ENCODE assay signal across 11 mouse cellular contexts in the genomic region with DNA sequence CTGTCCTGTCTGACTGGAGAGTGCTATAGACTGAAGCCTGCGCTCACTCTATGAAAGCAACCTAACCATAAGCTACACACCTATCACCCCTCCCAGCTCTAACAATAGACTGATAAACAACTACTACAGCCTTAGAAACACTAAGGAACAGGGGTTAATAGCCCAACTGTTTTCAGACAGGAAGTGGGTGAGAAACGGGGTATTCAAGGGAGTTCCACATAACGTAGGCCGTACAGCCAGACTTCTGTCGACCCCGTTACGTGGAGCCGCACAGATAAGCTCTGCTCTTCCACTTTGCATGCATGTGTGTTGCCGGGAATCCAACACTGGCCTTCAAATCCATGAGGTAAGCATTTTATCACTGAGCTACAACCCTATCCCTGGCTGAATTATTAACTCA. TPM values are rescaled to one million over a fixed set of nuclear protein-coding genes. Genes with fewer than 3 reads are reported as not detected.
DNase-seq lines count a peak whose midpoint lies in the region; ATAC-seq and TF ChIP-seq lines count a peak whose summit lies in the region.
"Had no signal": no experiment of that assay in that cellular context is flagged by ENCODE, and none has a peak within 500 bp of the region (broad histone marks: within the 10 kb centered on the region; RNA-seq: fewer than 3 reads in every experiment).

No protein-coding gene starts in this region.

- TF ChIP-seq CTCF in MEL (IDR thresholded peaks at IDR 0.05 in 2 of 3, conservative IDR thresholded peaks at IDR 0.05 in 1 of 3; ENCODE audit: control insufficient read depth in 1 of 3, insufficient read depth in 1 of 3, low read depth in 2 of 3, low read length in 3 of 3, poor library complexity in 1 of 3, severe bottlenecking in 1 of 3): no peak
- TF ChIP-seq CTCF in intestine, postnatal 0 days (IDR thresholded peaks at IDR 0.05; ENCODE audit: low read depth): no peak

- no peak for DNase-seq in liver, embryonic 11.5 days (ENCODE audit: low spot score)
- DNase-seq in liver (no peak), MEL (ENCODE audit: low read depth, low spot score) (peak; percentile 46)
- no peak for DNase-seq in right cerebral cortex, postnatal 25 days
- no peak for DNase-seq in cerebellum, postnatal 14 days
- DNase-seq: embryo, embryonic 11 days; kidney, postnatal 25 days; lung, postnatal 36 days had no signal

- H3K79me2 ChIP-seq in MEL (ENCODE audit: control insufficient read depth, insufficient read depth, low read length, poor library complexity): peaks cover 7% of the 10 kb centered on the region; the same call in 1 of the 2 replicates

- peaks cover 54% of the 10 kb centered on the region for H3K4me1 ChIP-seq in liver, embryonic 11.5 days (replicated peaks; ENCODE audit: control insufficient read depth, insufficient read depth, low read length)
- peaks cover 6 to 32% of the 10 kb centered on the region in 2 experiments for H3K4me1 ChIP-seq in MEL (ENCODE audit: control insufficient read depth in 1 of 2, insufficient read depth in 2 of 2, low read length in 2 of 2)
- peaks cover 15% of the 10 kb centered on the region for H3K4me1 ChIP-seq in intestine, postnatal 0 days (replicated peaks; ENCODE audit: control insufficient read depth, insufficient read depth, low read length)

- no peak overlapping the region for H3K27ac ChIP-seq in liver, embryonic 11.5 days (ENCODE audit: low read depth, low read length)
- no peak overlapping the region for H3K27ac ChIP-seq in MEL (ENCODE audit: control insufficient read depth, low read depth, low read length)
- H3K27ac ChIP-seq in intestine, postnatal 0 days (ENCODE audit: low read depth, low read length): peak overlapping the region; percentile 81; the same call in 1 of the 2 replicates
- H3K27ac ChIP-seq: limb, embryonic 10.5 days had no signal

- TF ChIP-seq EP300 in MEL (IDR thresholded peaks at IDR 0.05; ENCODE audit: low read depth in 1 of 2, low read length in 2 of 2): no peak

- WGBS in liver, embryonic 11.5 days: 42% methylated on average over 9 of the region's 9 CpGs
- WGBS in intestine, postnatal 0 days: 31% methylated on average over 9 of the region's 9 CpGs

- ATAC-seq in liver, embryonic 11.5 days (replicated peaks; ENCODE audit: low FRiP score): 0 out of 2 replicates have a peak, but pooled peaks have one; percentile 12
- peak; percentile 56 for ATAC-seq in CD4-positive, CD25-positive, alpha-beta regulatory T cell, adult 4 months
- no peak for ATAC-seq in intestine, postnatal 0 days

- TF ChIP-seq RAD21 in MEL (IDR thresholded peaks at IDR 0.05; ENCODE audit: low read depth, low read length): no peak

- H3K9me3 ChIP-seq in liver, embryonic 11.5 days (ENCODE audit: control insufficient read depth, low read length): no peaks in the 10 kb centered on the region
- no peaks in the 10 kb centered on the region for H3K9me3 ChIP-seq in MEL (replicated peaks; ENCODE audit: insufficient read depth, low read length)
- H3K9me3 ChIP-seq in intestine, postnatal 0 days (ENCODE audit: control insufficient read depth): no peaks in the 10 kb centered on the region
- H3K9me3 ChIP-seq: limb, embryonic 10.5 days had no signal

- peak overlapping the region; percentile 22; the same call in 1 of the 2 replicates for H3K4me2 ChIP-seq in liver, embryonic 11.5 days
- 0 out of 2 replicates have a peak overlapping the region, but pooled peaks have one; percentile 4 for H3K4me2 ChIP-seq in intestine, postnatal 0 days (replicated peaks; ENCODE audit: low read depth)

- H3K9ac ChIP-seq in liver, embryonic 11.5 days (ENCODE audit: low read depth, low read length): no peak overlapping the region
- H3K9ac ChIP-seq in MEL (ENCODE audit: control insufficient read depth, low read depth, low read length, poor library complexity, severe bottlenecking): no peak overlapping the region
- no peak overlapping the region for H3K9ac ChIP-seq in intestine, postnatal 0 days (ENCODE audit: low read depth, low read length)

- no peaks in the 10 kb centered on the region for H3K27me3 ChIP-seq in liver, embryonic 11.5 days (replicated peaks; ENCODE audit: control insufficient read depth, insufficient read depth, low read length)
- H3K27me3 ChIP-seq in MEL (ENCODE audit: control insufficient read depth in 1 of 2, insufficient read depth in 2 of 2, low read length in 2 of 2): no peaks in the 10 kb centered on the region
- H3K27me3 ChIP-seq in intestine, postnatal 0 days (replicated peaks; ENCODE audit: control insufficient read depth, insufficient read depth, low read length): no peaks in the 10 kb centered on the region

- no peaks in the 10 kb centered on the region for H3K36me3 ChIP-seq in liver, embryonic 11.5 days (ENCODE audit: control insufficient read depth, insufficient read depth, low read length)
- H3K36me3 ChIP-seq in MEL (ENCODE audit: control insufficient read depth in 1 of 2, insufficient read depth in 2 of 2, low read length in 2 of 2): peaks cover 0 to 18% of the 10 kb centered on the region in 2 experiments; a peak in 2 of 4 replicates
- H3K36me3 ChIP-seq in intestine, postnatal 0 days (ENCODE audit: control insufficient read depth, insufficient read depth): no peaks in the 10 kb centered on the region
- H3K36me3 ChIP-seq: limb, embryonic 10.5 days had no signal

- TF ChIP-seq POLR2A in MEL (IDR thresholded peaks at IDR 0.05; ENCODE audit: control insufficient read depth in 1 of 2, insufficient read depth in 1 of 2, low read depth in 1 of 2, low read length in 2 of 2, poor library complexity in 1 of 2): no peak

- H3K4me3 ChIP-seq in liver, embryonic 11.5 days (ENCODE audit: low read depth, low read length): no peak overlapping the region
- no peak overlapping the region for H3K4me3 ChIP-seq in MEL (ENCODE audit: control insufficient read depth in 1 of 2, insufficient read depth in 1 of 2, low read depth in 2 of 2, low read length in 2 of 2)
- H3K4me3 ChIP-seq in intestine, postnatal 0 days (ENCODE audit: low read depth, low read length): no peak overlapping the region
- H3K4me3 ChIP-seq: limb, embryonic 10.5 days had no signal

TF ChIP-seq in MEL, 35 proteins besides CTCF, POLR2A, EP300 and RAD21:
- TF ChIP-seq RCOR1 (IDR thresholded peaks at IDR 0.05; ENCODE audit: low read depth, low read length) (no peak), MAX (IDR thresholded peaks at IDR 0.05; ENCODE audit: low read length) (no peak), SMC3 (IDR thresholded peaks at IDR 0.05; ENCODE audit: low read depth, low read length) (no peak), ELF1 (IDR thresholded peaks at IDR 0.05; ENCODE audit: low read depth, low read length) (no peak), GATA1 (IDR thresholded peaks at IDR 0.05; ENCODE audit: low read depth, low read length) (no peak), NRF1 (IDR thresholded peaks at IDR 0.05; ENCODE audit: insufficient read depth, low read depth, low read length, poor library complexity, severe bottlenecking) (no peak), CHD1 (IDR thresholded peaks at IDR 0.05; ENCODE audit: low read depth, low read length) (no peak), ZMIZ1 (IDR thresholded peaks at IDR 0.05; ENCODE audit: low read depth, low read length) (no peak), NELFE (IDR thresholded peaks at IDR 0.05; ENCODE audit: low read depth, low read length) (no peak), HCFC1 (IDR thresholded peaks at IDR 0.05; ENCODE audit: low read depth, low read length) (0 out of 2 replicates have a peak, but pooled peaks have one; percentile 29), E2F4 (IDR thresholded peaks at IDR 0.05; ENCODE audit: borderline replicate concordance, low read depth, low read length) (no peak), POLR2AphosphoS2 (IDR thresholded peaks at IDR 0.05; ENCODE audit: low read length) (no peak), GABPA (IDR thresholded peaks at IDR 0.05; ENCODE audit: low read depth, low read length) (no peak), ZC3H11A (IDR thresholded peaks at IDR 0.05; ENCODE audit: low read depth, low read length) (no peak), SIN3A (IDR thresholded peaks at IDR 0.05; ENCODE audit: low read length) (peak; percentile 8; the same call in 1 of the 2 replicates), ZNF384 (IDR thresholded peaks at IDR 0.05; ENCODE audit: low read depth, low read length) (no peak), MYC (IDR thresholded peaks at IDR 0.05; ENCODE audit: low read depth, low read length) (0 out of 2 replicates have a peak, but pooled peaks have one; percentile 33), KAT2A (conservative IDR thresholded peaks at IDR 0.05; ENCODE audit: low read depth, low read length) (no peak), ETS1 (IDR thresholded peaks at IDR 0.05; ENCODE audit: low read depth, low read length) (0 out of 2 replicates have a peak, but pooled peaks have one; percentile 22), TCF12 (IDR thresholded peaks at IDR 0.05; ENCODE audit: low read depth, low read length) (no peak)

RNA-seq across cellular contexts. Expression of gene Ccdc88c, which starts 21.4 kb away (rescaled TPM):
- 11.8 and 13.3 TPM in 2 replicates for polyA plus RNA-seq in liver, embryonic 11.5 days (2014; fragmentation: Nextera tagmentation; extraction: Ambion mirVana)
- polyA plus RNA-seq in CD4-positive, CD25-positive, alpha-beta regulatory T cell, adult 4 months (2017; shearing (Covaris generic)): 100 to 1,000 TPM in 1 of 2 experiments, 10 to 100 TPM in 1; 89.5 to 106 TPM
- total RNA-seq in MEL (2012; rRNA removed): 8.5 and 8.7 TPM in 2 replicates
- 10 to 100 TPM in 1 of 2 experiments, not detected in 1; 15.3 TPM for polyA plus RNA-seq in MEL (2012; ENCODE audit: insufficient read depth in 1 of 2, insufficient read length in 2 of 2, low read depth in 1 of 2, low replicate concordance in 2 of 2, missing spikeins in 1 of 2)
- polyA plus RNA-seq in intestine, postnatal 0 days (2015; fragmentation: Nextera tagmentation; extraction: Ambion mirVana): 11.7 and 14.4 TPM in 2 replicates
